8 mouse cellular contexts compared by ENCODE assay signal in genomic region chr1:60566631-60567311, GRCm38 (mm10). TPM values are rescaled to one million over a fixed set of nuclear protein-coding genes. Genes with fewer than 3 reads are reported as not detected.
DNase-seq lines count a peak whose midpoint lies in the region; ATAC-seq and TF ChIP-seq lines count a peak whose summit lies in the region.

Gene Raph1 (minus strand): TSS chr1:60567104.

- H3ac ChIP-seq in C2C12 (ENCODE audit: control insufficient read depth, insufficient read length, low read depth), result peak within 1 kb of the TSS; percentile 99

- peak within 1 kb of the TSS; percentile 88 for H3K27ac ChIP-seq in forebrain, embryonic 11.5 days (ENCODE audit: low read depth, low read length)
- peak within 1 kb of the TSS; percentile 98 for H3K27ac ChIP-seq in heart, embryonic 15.5 days
- H3K27ac ChIP-seq in liver, embryonic 13.5 days, result peak within 1 kb of the TSS; percentile 78
- H3K27ac ChIP-seq in stomach, embryonic 16.5 days (ENCODE audit: low read length), result peak within 1 kb of the TSS; percentile 91

- H3K4me1 ChIP-seq in forebrain, embryonic 11.5 days (replicated peaks; ENCODE audit: control insufficient read depth, insufficient read depth, low read length), result 0 out of 2 replicates have a peak, but pooled peaks cover 1% of the 10 kb centered on the region
- peaks cover 12% of the 10 kb centered on the region for H3K4me1 ChIP-seq in heart, embryonic 15.5 days (replicated peaks)
- peaks cover 16% of the 10 kb centered on the region for H3K4me1 ChIP-seq in liver, embryonic 13.5 days (replicated peaks)
- H3K4me1 ChIP-seq in stomach, embryonic 16.5 days (ENCODE audit: control insufficient read depth, insufficient read depth, low read length), result peaks cover 8% of the 10 kb centered on the region

- peak; percentile 76 for DNase-seq in brain, embryonic 18.5 days (ENCODE audit: low read depth, low spot score)
- peak; percentile 93 for DNase-seq in forebrain, embryonic 11.5 days (ENCODE audit: low spot score)
- peak; percentile 82 to 95 for DNase-seq in kidney, postnatal 25 days
- DNase-seq in liver, embryonic 13.5 days, result peak; percentile 50
- DNase-seq in neural tube, embryonic 10.5 days (ENCODE audit: extremely low spot score, low spot score), result peak; percentile 87

- no peaks in the 10 kb centered on the region for H3K9me3 ChIP-seq in forebrain, embryonic 11.5 days (ENCODE audit: control insufficient read depth, low read length)
- H3K9me3 ChIP-seq in heart, embryonic 15.5 days (replicated peaks), result no peaks in the 10 kb centered on the region
- H3K9me3 ChIP-seq in liver, embryonic 13.5 days (replicated peaks), result no peaks in the 10 kb centered on the region
- no peaks in the 10 kb centered on the region for H3K9me3 ChIP-seq in stomach, embryonic 16.5 days (replicated peaks; ENCODE audit: control insufficient read depth, low read length)

- no peaks in the 10 kb centered on the region for H3K27me3 ChIP-seq in C2C12 (ENCODE audit: control insufficient read depth, insufficient read depth, insufficient read length)
- no peaks in the 10 kb centered on the region for H3K27me3 ChIP-seq in forebrain, embryonic 11.5 days (ENCODE audit: control insufficient read depth, insufficient read depth, low read length)
- H3K27me3 ChIP-seq in heart, embryonic 15.5 days, result no peaks in the 10 kb centered on the region
- peaks cover 40% of the 10 kb centered on the region for H3K27me3 ChIP-seq in liver, embryonic 13.5 days
- no peaks in the 10 kb centered on the region for H3K27me3 ChIP-seq in stomach, embryonic 16.5 days (ENCODE audit: control insufficient read depth, insufficient read depth, low read length)

- peak within 1 kb of the TSS; percentile 86 for H3K4me2 ChIP-seq in forebrain, embryonic 11.5 days (ENCODE audit: low read depth, low read length, severe bottlenecking)
- H3K4me2 ChIP-seq in heart, embryonic 15.5 days, result peak within 1 kb of the TSS; percentile 75
- peak within 1 kb of the TSS; percentile 84 for H3K4me2 ChIP-seq in liver, embryonic 13.5 days
- peak within 1 kb of the TSS; percentile 77 for H3K4me2 ChIP-seq in stomach, embryonic 16.5 days (ENCODE audit: low read depth, low read length)

- no peak for TF ChIP-seq CTCF in C2C12 (IDR thresholded peaks at IDR 0.05; ENCODE audit: control insufficient read depth, insufficient read depth, insufficient read length)

- H3K4me3 ChIP-seq in C2C12 (ENCODE audit: insufficient read depth, poor library complexity, severe bottlenecking), result peak within 1 kb of the TSS; percentile 80
- H3K4me3 ChIP-seq in forebrain, embryonic 11.5 days (ENCODE audit: low read depth, low read length), result peak within 1 kb of the TSS; percentile 93
- H3K4me3 ChIP-seq in heart, embryonic 15.5 days, result peak within 1 kb of the TSS; percentile 95
- peak within 1 kb of the TSS; percentile 74 for H3K4me3 ChIP-seq in liver, embryonic 13.5 days (replicated peaks)
- H3K4me3 ChIP-seq in stomach, embryonic 16.5 days (replicated peaks; ENCODE audit: low read length), result peak within 1 kb of the TSS; percentile 84

- H3K79me3 ChIP-seq in C2C12 (ENCODE audit: low read depth), result peaks cover 39% of the 10 kb centered on the region

- peaks cover 46% of the 10 kb centered on the region for H3K79me2 ChIP-seq in C2C12 (ENCODE audit: control insufficient read depth, insufficient read depth)

- peak; percentile 98 for ATAC-seq in forebrain, embryonic 11.5 days (replicated peaks; ENCODE audit: low FRiP score)
- ATAC-seq in heart, embryonic 15.5 days (replicated peaks; ENCODE audit: insufficient number of reproducible peaks, insufficient read depth, low FRiP score, low read depth), result peak; percentile 98
- peak; percentile 92 for ATAC-seq in liver, embryonic 13.5 days (ENCODE audit: low read depth)
- peak; percentile 98 for ATAC-seq in stomach, embryonic 16.5 days (ENCODE audit: insufficient read depth, low FRiP score)

- WGBS in forebrain, embryonic 11.5 days, result under 1% methylated on average over 86 of the region's 92 CpGs
- under 1% methylated on average over 74 of the region's 92 CpGs for WGBS in heart, embryonic 15.5 days
- under 1% methylated on average over 69 of the region's 92 CpGs for WGBS in liver, embryonic 13.5 days (ENCODE audit: insufficient replicate concordance)
- under 1% methylated on average over 80 of the region's 92 CpGs for WGBS in stomach, embryonic 16.5 days

- peaks cover 18% of the 10 kb centered on the region for H3K36me3 ChIP-seq in C2C12 (ENCODE audit: control insufficient read depth, insufficient read depth)
- H3K36me3 ChIP-seq in forebrain, embryonic 11.5 days (ENCODE audit: control insufficient read depth, insufficient read depth, low read length), result no peaks in the 10 kb centered on the region
- H3K36me3 ChIP-seq in heart, embryonic 15.5 days, result no peaks in the 10 kb centered on the region; the same call in 1 of the 2 replicates
- peaks cover 4% of the 10 kb centered on the region for H3K36me3 ChIP-seq in liver, embryonic 13.5 days
- no peaks in the 10 kb centered on the region for H3K36me3 ChIP-seq in stomach, embryonic 16.5 days (ENCODE audit: control insufficient read depth, insufficient read depth, low read length)

- peak within 1 kb of the TSS; percentile 95 for H3K9ac ChIP-seq in forebrain, embryonic 11.5 days (ENCODE audit: low read length)
- H3K9ac ChIP-seq in heart, embryonic 15.5 days, result peak within 1 kb of the TSS; percentile 99
- peak within 1 kb of the TSS; percentile 79 for H3K9ac ChIP-seq in liver, embryonic 13.5 days
- H3K9ac ChIP-seq in stomach, embryonic 16.5 days (ENCODE audit: low read length), result peak within 1 kb of the TSS; percentile 89

TF ChIP-seq in C2C12, 6 proteins besides CTCF, POLR2A, EP300 and RAD21:
- no peak for TF ChIP-seq FOSL1 (IDR thresholded peaks at IDR 0.05; ENCODE audit: insufficient read depth, low read length, poor library complexity, severe bottlenecking)
- TF ChIP-seq USF1 (IDR thresholded peaks at IDR 0.05; ENCODE audit: low read depth), result no peak
- no peak for TF ChIP-seq MYOD1 (IDR thresholded peaks at IDR 0.05; ENCODE audit: control insufficient read depth, insufficient read length, low read depth)
- no peak for TF ChIP-seq MYOG (IDR thresholded peaks at IDR 0.05; ENCODE audit: control insufficient read depth, extremely low read depth, insufficient read length)
- no peak for TF ChIP-seq CEBPB (IDR thresholded peaks at IDR 0.05; ENCODE audit: low read depth)
- TF ChIP-seq MAX (IDR thresholded peaks at IDR 0.05), result peak; percentile 25

RNA-seq across cellular contexts. Expression of gene Raph1, which starts in this region (rescaled TPM):
- polyA plus RNA-seq in C2C12 (2012; fragmentation: generic; extraction: Trizol), result 9.5 TPM
- 24.0 and 25.1 TPM in 2 replicates for polyA plus RNA-seq in forebrain, embryonic 11.5 days (2014; fragmentation: Nextera tagmentation; extraction: Ambion mirVana)
- polyA plus RNA-seq in heart, embryonic 15.5 days (2015; fragmentation: Nextera tagmentation; extraction: Ambion mirVana), result 51.7 and 55.1 TPM in 2 replicates
- polyA plus RNA-seq in liver, embryonic 13.5 days (2015; fragmentation: Nextera tagmentation; extraction: Ambion mirVana), result 30.4 and 38.1 TPM in 2 replicates
- polyA plus RNA-seq in stomach, embryonic 16.5 days (2015; fragmentation: Nextera tagmentation; extraction: Ambion mirVana), result 24.1 and 26.5 TPM in 2 replicates

Comparison
In these comparisons a context has a peak if more than half of its experiments do, and no peak if none do; other contexts are left out.
1. Peak in every context shown above with its lines: DNase-seq, ATAC-seq, H3K4me3 ChIP-seq and H3K27ac ChIP-seq.